Mouse (Mus musculus): ENCODE data around the gene Adgrv1. TPM values are rescaled to one million over a fixed set of nuclear protein-coding genes. Genes with fewer than 3 reads are reported as not detected.

The Adgrv1 gene
- polyA plus RNA-seq, 1 experiment from 2014 or later, result 16.7 TPM

- ATAC-seq (ENCODE audit: low FRiP score, low TSS enrichment) (no peak; the same call in 1 of the 2 replicates), DNase-seq (peak; percentile 40)
- Histone ChIP-seq H3K27ac (replicated peaks; ENCODE audit: low read depth, low read length) (no peak overlapping the region), H3K4me3 (replicated peaks; ENCODE audit: low read depth, low read length) (no peak overlapping the region), H3K4me1 (ENCODE audit: control insufficient read depth, insufficient read depth, low read length) (no peaks in the 10 kb centered on the region), H3K36me3 (ENCODE audit: control insufficient read depth, insufficient read depth, low read length) (no peaks in the 10 kb centered on the region), H3K4me2 (ENCODE audit: low read length) (no peak overlapping the region), H3K9ac (replicated peaks; ENCODE audit: low read length) (no peak overlapping the region), H3K9me3 (ENCODE audit: control insufficient read depth, low read length) (no peaks in the 10 kb centered on the region), H3K27me3 (ENCODE audit: control insufficient read depth, insufficient read depth, low read length) (no peaks in the 10 kb centered on the region)
- 65% methylated on average over 11 of the region's 11 CpGs for WGBS
Measured at GRCm38 (mm10) chr13:81045345-81045744, 587.6 kb downstream of the Adgrv1 start.

Small RNA genes within 50 kb of the gene (microRNA-seq; reads per million reads assigned to microRNA genes)
- gene Gm25241, result not detected

Other genes with a start within 250 kb of the Adgrv1 start
- gene Lysmd3, start 24.5 kb upstream of the Adgrv1 start, polyA plus RNA-seq (2014; fragmentation: Nextera tagmentation; extraction: Ambion mirVana), result 16.6 and 25.8 TPM in 2 replicates
- 1.9 and 3.3 TPM in 2 replicates for gene Polr3g, start 77.9 kb upstream of the Adgrv1 start, polyA plus RNA-seq (2014; fragmentation: Nextera tagmentation; extraction: Ambion mirVana)
- gene Mblac2, start 78.2 kb upstream of the Adgrv1 start, polyA plus RNA-seq (2014; fragmentation: Nextera tagmentation; extraction: Ambion mirVana), result 34.1 and 35.1 TPM in 2 replicates
- 261 and 274 TPM in 2 replicates for gene Cetn3, start 149.9 kb upstream of the Adgrv1 start, polyA plus RNA-seq (2014; fragmentation: Nextera tagmentation; extraction: Ambion mirVana)